Mouse (Mus musculus): ENCODE measurements around the gene Wsb1. TPM values are rescaled to one million over a fixed set of nuclear protein-coding genes. Genes with fewer than 3 reads are reported as not detected.

Gene Wsb1
- polyA plus RNA-seq, 1 experiment from 2014 or later, result 145 TPM

- no peak overlapping the region for H3K4me2 ChIP-seq
- H3K9me3 ChIP-seq, result no peaks in the 10 kb centered on the region
- no peak overlapping the region for H3K4me3 ChIP-seq
- H3K27ac ChIP-seq (replicated peaks), result peak overlapping the region; percentile 76
- H3K36me3 ChIP-seq, result no peaks in the 10 kb centered on the region
- WGBS, result 65% methylated on average over 8 of the region's 8 CpGs
- H3K9ac ChIP-seq, result no peak overlapping the region
- H3K4me1 ChIP-seq, result peaks cover 25% of the 10 kb centered on the region
- H3K27me3 ChIP-seq (replicated peaks), result no peaks in the 10 kb centered on the region
- ATAC-seq (ENCODE audit: extremely low read depth, insufficient number of reproducible peaks, low FRiP score, low TSS enrichment), result no peak
Observed at GRCm38 (mm10) chr11:79225371-79226155, 28.9 kb downstream of the Wsb1 start.

DNA sequence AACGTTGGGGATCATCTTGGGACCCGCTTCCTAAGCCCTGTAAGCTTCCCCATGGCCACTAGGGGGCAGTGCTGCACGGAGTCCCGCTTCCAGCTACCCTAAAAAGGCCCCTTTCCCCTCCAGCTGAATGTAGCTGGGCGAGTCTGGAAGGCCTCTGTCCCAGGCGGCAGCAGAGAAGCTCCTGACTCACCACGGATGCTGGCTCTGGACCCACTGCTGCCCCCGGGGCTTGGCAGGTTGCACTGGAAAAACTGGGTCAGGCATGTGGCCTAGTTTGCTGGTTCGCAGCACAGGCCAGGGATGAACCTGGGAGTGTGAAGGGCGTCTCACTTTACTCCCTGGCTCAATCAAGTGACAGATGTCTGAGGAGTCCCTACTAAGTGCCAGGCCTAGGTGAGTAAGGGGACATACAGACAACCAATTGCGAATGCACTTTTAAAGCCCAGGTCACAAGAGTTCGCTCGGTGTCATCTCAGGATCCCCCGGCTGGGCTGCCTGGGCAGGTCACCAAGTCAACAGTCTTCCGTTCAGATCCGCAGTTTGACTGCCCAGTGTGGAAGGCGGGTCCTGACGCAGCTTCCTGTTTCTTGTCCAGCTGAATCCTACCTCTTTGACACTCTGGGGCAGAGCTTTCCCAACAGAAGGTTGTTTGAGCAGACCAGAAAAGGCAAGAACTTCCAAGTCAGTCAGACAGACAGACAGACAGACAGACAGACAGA lies 29.8 kb downstream of the Wsb1 start:
- H3K36me3 ChIP-seq, result no peaks in the 10 kb centered on the region
- no peaks in the 10 kb centered on the region for H3K27me3 ChIP-seq (replicated peaks)
- 30% methylated on average over 18 of the region's 18 CpGs for WGBS
- H3K9ac ChIP-seq, result peak overlapping the region; percentile 55
- peak; percentile 74 for ATAC-seq (ENCODE audit: extremely low read depth, insufficient number of reproducible peaks, low FRiP score, low TSS enrichment)
- peak overlapping the region; percentile 9; the same call in 1 of the 2 replicates for H3K4me3 ChIP-seq
- peak overlapping the region; percentile 76 for H3K27ac ChIP-seq (replicated peaks)
- H3K4me2 ChIP-seq, result peak overlapping the region; percentile 43; the same call in 1 of the 2 replicates
- no peaks in the 10 kb centered on the region for H3K9me3 ChIP-seq
- H3K4me1 ChIP-seq, result peaks cover 23% of the 10 kb centered on the region

- no peaks in the 10 kb centered on the region for H3K27me3 ChIP-seq (replicated peaks)
- H3K36me3 ChIP-seq, result no peaks in the 10 kb centered on the region
- no peak overlapping the region for H3K9ac ChIP-seq
- no peak overlapping the region for H3K4me2 ChIP-seq
- H3K9me3 ChIP-seq, result no peaks in the 10 kb centered on the region
- H3K27ac ChIP-seq (replicated peaks), result no peak overlapping the region
- peaks cover 27% of the 10 kb centered on the region for H3K4me1 ChIP-seq
- no peak overlapping the region for H3K4me3 ChIP-seq
- 75% methylated on average over 6 of the region's 6 CpGs for WGBS
- ATAC-seq (ENCODE audit: extremely low read depth, insufficient number of reproducible peaks, low FRiP score, low TSS enrichment), result no peak
Observed at GRCm38 (mm10) chr11:79223420-79223819, 31.1 kb downstream of the Wsb1 start.

DNA sequence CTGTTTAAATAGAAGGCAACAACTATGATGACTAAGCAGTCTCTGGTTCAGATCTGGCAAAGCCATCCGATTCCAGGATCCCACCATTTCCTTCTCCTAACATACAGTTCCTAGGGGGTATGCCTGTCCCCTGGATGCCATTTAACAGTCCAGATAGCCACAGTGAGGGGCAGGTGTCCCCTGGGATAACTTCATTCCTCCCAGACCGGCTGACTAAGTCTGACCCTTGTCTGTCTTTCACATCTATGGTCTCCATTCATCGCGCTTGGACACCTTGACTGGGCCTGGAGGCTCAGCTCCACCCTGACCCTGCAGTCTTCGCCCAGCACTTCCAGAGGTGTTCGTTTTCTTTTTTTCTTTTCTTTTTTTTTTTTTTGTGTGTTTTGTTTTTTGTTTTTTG lies 31.8 kb downstream of the Wsb1 start:
- WGBS, result 76% methylated on average over 6 of the region's 6 CpGs

DNA sequence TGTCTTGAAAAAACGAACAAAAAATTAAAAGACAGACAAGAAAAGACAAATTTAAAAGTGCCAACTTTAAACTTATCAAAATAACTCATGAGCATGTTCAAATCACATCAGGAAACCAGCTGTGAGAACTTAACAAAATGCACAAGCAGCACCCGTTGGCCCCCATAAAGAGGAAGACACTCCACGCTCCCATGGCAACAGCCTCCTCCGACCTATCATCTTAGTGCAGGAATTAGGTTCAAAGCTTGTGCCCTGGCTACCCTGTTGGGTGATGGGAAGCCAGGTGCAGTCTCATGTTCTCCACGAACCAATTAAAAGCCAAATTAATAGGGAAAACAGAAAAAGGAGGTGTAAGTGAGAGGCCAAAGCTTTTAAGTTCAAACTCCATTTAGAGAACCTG lies 32.8 kb downstream of the Wsb1 start:
- WGBS, result 80% methylated on average over 5 of the region's 5 CpGs
- no peak overlapping the region for H3K9ac ChIP-seq
- no peak overlapping the region for H3K27ac ChIP-seq (replicated peaks)
- no peaks in the 10 kb centered on the region for H3K9me3 ChIP-seq
- H3K27me3 ChIP-seq (replicated peaks), result no peaks in the 10 kb centered on the region
- no peaks in the 10 kb centered on the region for H3K36me3 ChIP-seq
- no peak overlapping the region for H3K4me2 ChIP-seq
- ATAC-seq (ENCODE audit: extremely low read depth, insufficient number of reproducible peaks, low FRiP score, low TSS enrichment), result no peak
- peaks cover 27% of the 10 kb centered on the region for H3K4me1 ChIP-seq
- H3K4me3 ChIP-seq, result no peak overlapping the region

More for the DNA sequence above, 31.8 kb downstream of the Wsb1 start:
- H3K4me3 ChIP-seq, result no peak overlapping the region
- no peaks in the 10 kb centered on the region for H3K36me3 ChIP-seq
- H3K27ac ChIP-seq (replicated peaks), result no peak overlapping the region
- H3K4me2 ChIP-seq, result no peak overlapping the region
- ATAC-seq (ENCODE audit: extremely low read depth, insufficient number of reproducible peaks, low FRiP score, low TSS enrichment), result no peak
- H3K9me3 ChIP-seq, result no peaks in the 10 kb centered on the region
- H3K27me3 ChIP-seq (replicated peaks), result no peaks in the 10 kb centered on the region
- no peak overlapping the region for H3K9ac ChIP-seq
- peaks cover 27% of the 10 kb centered on the region for H3K4me1 ChIP-seq

- ATAC-seq (ENCODE audit: extremely low read depth, insufficient number of reproducible peaks, low FRiP score, low TSS enrichment), result no peak
- no peaks in the 10 kb centered on the region for H3K9me3 ChIP-seq
- peak overlapping the region; percentile 42; the same call in 1 of the 2 replicates for H3K27ac ChIP-seq (replicated peaks)
- H3K36me3 ChIP-seq, result no peaks in the 10 kb centered on the region
- peaks cover 23% of the 10 kb centered on the region for H3K4me1 ChIP-seq
- 57% methylated on average over 8 of the region's 8 CpGs for WGBS
- H3K4me3 ChIP-seq, result no peak overlapping the region
- H3K4me2 ChIP-seq, result no peak overlapping the region
- no peak overlapping the region for H3K9ac ChIP-seq
- no peaks in the 10 kb centered on the region for H3K27me3 ChIP-seq (replicated peaks)
Observed at GRCm38 (mm10) chr11:79218936-79219626, 35.4 kb downstream of the Wsb1 start.

DNA sequence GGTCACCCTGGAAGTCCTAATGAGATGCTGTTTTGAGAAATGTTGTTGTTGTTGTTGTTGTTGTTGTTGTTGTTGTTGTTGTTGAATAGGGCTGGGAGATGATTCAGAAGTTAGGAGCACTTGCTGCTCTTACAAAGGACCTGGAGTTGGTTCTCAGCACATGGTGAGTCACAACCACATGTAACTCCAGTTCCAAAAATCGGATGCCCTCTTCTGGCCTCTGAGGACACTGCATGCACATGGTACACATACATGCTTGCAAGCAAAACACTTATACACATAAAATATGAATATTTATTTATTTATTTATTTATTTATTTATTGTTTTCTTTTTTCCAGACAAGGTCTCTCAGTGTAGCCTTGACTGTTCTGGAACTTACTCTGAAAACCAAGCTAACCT lies 36.4 kb downstream of the Wsb1 start:
- Histone ChIP-seq H3K4me2 (no peak overlapping the region), H3K9me3 (no peaks in the 10 kb centered on the region), H3K36me3 (no peaks in the 10 kb centered on the region), H3K27me3 (replicated peaks) (no peaks in the 10 kb centered on the region), H3K27ac (replicated peaks) (no peak overlapping the region), H3K9ac (no peak overlapping the region), H3K4me1 (peaks cover 20% of the 10 kb centered on the region), H3K4me3 (no peak overlapping the region)
- ATAC-seq (ENCODE audit: extremely low read depth, insufficient number of reproducible peaks, low FRiP score, low TSS enrichment), result no peak
- 95% methylated on average over 1 of the region's 1 CpGs for WGBS

DNA sequence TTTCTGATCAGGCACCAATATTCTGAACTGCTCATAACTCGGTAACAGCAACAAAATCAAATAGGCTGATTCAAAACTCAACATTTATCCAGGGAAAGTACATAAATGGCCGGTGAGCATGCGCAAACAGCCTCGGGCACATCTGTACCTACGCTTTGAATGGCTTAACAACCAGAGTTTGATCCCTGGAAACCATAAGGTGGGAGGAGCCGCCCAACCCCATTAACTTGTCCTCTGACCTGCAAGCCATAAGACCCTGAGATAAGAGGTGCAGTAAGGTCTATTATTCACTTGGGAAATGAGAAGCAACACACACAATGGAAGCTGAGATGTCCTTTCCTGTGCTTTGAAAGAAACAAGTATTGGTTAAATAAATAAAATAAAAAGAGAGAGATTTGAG lies 37.3 kb downstream of the Wsb1 start:
- Histone ChIP-seq H3K9ac (no peak overlapping the region), H3K9me3 (no peaks in the 10 kb centered on the region), H3K4me1 (peaks cover 20% of the 10 kb centered on the region), H3K4me2 (no peak overlapping the region), H3K4me3 (no peak overlapping the region), H3K27me3 (replicated peaks) (no peaks in the 10 kb centered on the region), H3K36me3 (no peaks in the 10 kb centered on the region), H3K27ac (replicated peaks) (no peak overlapping the region)
- no peak for ATAC-seq (ENCODE audit: extremely low read depth, insufficient number of reproducible peaks, low FRiP score, low TSS enrichment)
- 78% methylated on average over 6 of the region's 6 CpGs for WGBS

- peak overlapping the region; percentile 71 for H3K27ac ChIP-seq (replicated peaks)
- WGBS, result 53% methylated on average over 2 of the region's 2 CpGs
- no peak for ATAC-seq (ENCODE audit: extremely low read depth, insufficient number of reproducible peaks, low FRiP score, low TSS enrichment)
- H3K9me3 ChIP-seq, result no peaks in the 10 kb centered on the region
- no peak overlapping the region for H3K4me2 ChIP-seq
- peak overlapping the region; percentile 40; the same call in 1 of the 2 replicates for H3K9ac ChIP-seq
- no peaks in the 10 kb centered on the region for H3K27me3 ChIP-seq (replicated peaks)
- H3K36me3 ChIP-seq, result no peaks in the 10 kb centered on the region
- peaks cover 20% of the 10 kb centered on the region for H3K4me1 ChIP-seq
- H3K4me3 ChIP-seq, result no peak overlapping the region
Observed at GRCm38 (mm10) chr11:79215539-79215938, 38.9 kb downstream of the Wsb1 start.

DNA sequence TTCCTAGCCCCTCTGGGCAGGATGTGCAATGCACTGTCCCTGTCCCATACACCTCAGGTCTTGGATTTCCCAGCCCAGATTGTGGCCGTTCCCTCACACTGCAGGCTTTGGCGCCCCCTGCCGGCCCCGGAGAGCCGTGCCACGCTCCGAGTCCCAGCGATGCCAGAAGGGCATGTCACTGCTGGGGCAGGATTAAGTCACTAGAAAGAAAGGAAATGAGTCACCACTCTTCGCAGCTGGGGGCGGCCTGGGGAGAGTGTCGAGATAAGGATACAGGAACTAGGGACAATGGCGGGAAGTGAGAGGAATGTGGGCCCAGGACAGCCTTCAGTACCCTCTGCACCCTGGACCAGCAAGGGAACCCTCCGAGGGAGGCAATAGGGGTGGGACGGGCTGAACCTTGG lies 40.5 kb downstream of the Wsb1 start:
- Histone ChIP-seq H3K4me2 (peak overlapping the region; percentile 11; the same call in 1 of the 2 replicates), H3K4me3 (no peak overlapping the region), H3K9ac (no peak overlapping the region), H3K36me3 (no peaks in the 10 kb centered on the region), H3K9me3 (no peaks in the 10 kb centered on the region), H3K27ac (replicated peaks) (peak overlapping the region; percentile 71), H3K27me3 (replicated peaks) (no peaks in the 10 kb centered on the region), H3K4me1 (peaks cover 18% of the 10 kb centered on the region)
- peak; percentile 78 for ATAC-seq (ENCODE audit: extremely low read depth, insufficient number of reproducible peaks, low FRiP score, low TSS enrichment)
- 9% methylated on average over 14 of the region's 14 CpGs for WGBS

DNA sequence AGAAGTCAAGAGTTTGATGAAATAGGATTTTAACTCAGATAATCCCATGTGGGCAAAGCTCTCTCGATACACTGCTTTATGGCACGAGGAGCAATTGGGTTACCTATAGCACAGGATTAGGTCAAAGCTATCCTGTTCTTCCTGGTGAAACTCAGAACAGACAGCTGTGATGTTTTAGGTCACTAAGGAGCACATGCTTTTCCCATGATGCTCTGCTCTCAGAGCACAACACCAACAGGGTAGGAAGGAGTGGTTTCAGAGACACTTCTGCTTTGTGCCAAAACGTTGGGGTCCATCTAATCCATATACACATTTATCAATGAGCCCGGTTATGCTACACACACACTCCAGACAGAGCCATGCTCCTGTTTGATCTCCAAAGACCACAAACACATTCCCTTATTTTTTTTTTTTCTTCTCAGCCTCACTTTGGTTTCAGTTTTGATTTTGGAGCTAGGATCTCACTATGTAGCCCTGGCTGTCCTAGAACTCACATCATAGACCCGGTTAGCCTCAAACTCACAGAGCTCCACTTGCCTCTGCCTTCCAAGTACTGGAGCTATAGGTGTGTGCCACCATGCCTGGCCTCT lies 44.5 kb downstream of the Wsb1 start:
- peaks cover 12% of the 10 kb centered on the region for H3K4me1 ChIP-seq
- no peak overlapping the region for H3K4me3 ChIP-seq
- H3K4me2 ChIP-seq, result no peak overlapping the region
- H3K27me3 ChIP-seq (replicated peaks), result no peaks in the 10 kb centered on the region
- H3K27ac ChIP-seq (replicated peaks), result no peak overlapping the region
- H3K36me3 ChIP-seq, result no peaks in the 10 kb centered on the region
- H3K9ac ChIP-seq, result no peak overlapping the region
- no peaks in the 10 kb centered on the region for H3K9me3 ChIP-seq
- ATAC-seq (ENCODE audit: extremely low read depth, insufficient number of reproducible peaks, low FRiP score, low TSS enrichment), result no peak
- 75% methylated on average over 5 of the region's 5 CpGs for WGBS

All from heart, embryonic 13.5 days (tissue).